Mouse (Mus musculus) embryonic facial prominence, embryonic 11.5 days (tissue): ENCODE measurements at regions not wholly inside any gene's neighbourhood (a gene's known extent, or its start where the extent isn't known, plus 50 kb on each side); places are given as distances from the start of the nearest gene placed in this dataset.
"Not testable (repeated sequence)": the region's sequence is repeated elsewhere in the genome, so short reads cannot be mapped to it uniquely, and the experiment has no call there.

Experiments
- ATAC-seq: fragments of 200-750 bp; cut with Nextera tagmentation; replicated peaks from 2 replicates; pipeline ENCODE4 v1.8.0; 2017; ENCODE audit warnings: low read depth; ENCODE audit not compliant: insufficient number of reproducible peaks, low FRiP score, low TSS enrichment
- DNase-seq: peaks from one replicate; pipeline ENCODE4 v3.0.0-alpha.2; 2015; ENCODE audit warnings: low spot score
- H3K27ac ChIP-seq: fragments of 300-500 bp; sonication (generic); replicated peaks from 2 replicates; pipeline ENCODE4 v1.5.1; 2014; ENCODE audit warnings: mild to moderate bottlenecking, low read depth, low read length, control low read depth
- H3K27me3 ChIP-seq: fragments of 300-500 bp; sonication (generic); 2 replicates; pipeline ENCODE4 v1.6.1; 2014; ENCODE audit warnings: mild to moderate bottlenecking, low read length, moderate library complexity, mixed read lengths; ENCODE audit not compliant: control insufficient read depth, insufficient read depth
- H3K36me3 ChIP-seq: fragments of 300-500 bp; sonication (generic); replicated peaks from 2 replicates; pipeline ENCODE4 v1.6.1; 2014; ENCODE audit warnings: low read depth, mild to moderate bottlenecking, low read length, moderate library complexity, mixed read lengths; ENCODE audit not compliant: control insufficient read depth, insufficient read depth
- H3K4me1 ChIP-seq: fragments of 300-500 bp; sonication (generic); 2 replicates; pipeline ENCODE4 v1.6.1; 2014; ENCODE audit warnings: low read length, mixed read lengths; ENCODE audit not compliant: control insufficient read depth, insufficient read depth
- H3K4me2 ChIP-seq: fragments of 300-500 bp; sonication (generic); 2 replicates; pipeline ENCODE4 v1.6.1; 2014; ENCODE audit warnings: low read depth, mild to moderate bottlenecking, control low read depth, low read length, moderate library complexity
- H3K4me3 ChIP-seq: fragments of 300-500 bp; sonication (generic); 2 replicates; pipeline ENCODE4 v1.5.1; 2014; ENCODE audit warnings: low read depth, low read length, control low read depth
- H3K9ac ChIP-seq: fragments of 300-500 bp; sonication (generic); replicated peaks from 2 replicates; pipeline ENCODE4 v1.6.1; 2014; ENCODE audit warnings: mild to moderate bottlenecking, control low read depth, low read length
- H3K9me3 ChIP-seq: fragments of 300-500 bp; sonication (generic); replicated peaks from 2 replicates; pipeline ENCODE4 v1.6.1; 2016; ENCODE audit warnings: mild to moderate bottlenecking, low read length, inconsistent platforms, mixed read lengths; ENCODE audit not compliant: control insufficient read depth
- WGBS: fragments of 180-500 bp; shearing (Covaris S2); extraction: QIAGEN DNeasy Blood & Tissue Kit; methylation state at CpG from one replicate; pipeline ENCODE4 v1.1.7; 2014; 5-methylcytosine and 5-hydroxymethylcytosine counted together

DNA sequence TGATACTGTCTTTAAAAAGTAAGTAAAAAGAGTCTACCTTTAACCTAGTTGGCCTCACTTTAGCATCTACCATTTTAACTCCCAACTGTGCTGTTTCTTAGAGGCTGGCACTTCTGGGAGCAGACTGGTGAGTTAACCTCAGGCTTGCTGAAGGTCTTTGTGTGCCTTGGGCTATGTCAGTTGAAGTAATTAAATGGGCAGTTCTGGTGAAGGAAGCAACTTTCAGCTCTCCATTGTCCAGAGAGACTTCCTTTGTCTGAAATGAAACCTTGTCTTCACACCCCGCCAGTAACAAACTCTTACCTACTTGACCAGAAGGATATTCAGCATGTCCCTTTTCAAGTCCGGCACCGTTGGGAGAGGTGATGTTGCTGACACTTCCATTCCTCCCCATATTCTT, 55.5 kb downstream of the Zfp281 start:
- Histone ChIP-seq H3K4me2 (no peak overlapping the region), H3K9me3 (no peaks in the 10 kb centered on the region), H3K9ac (no peak overlapping the region), H3K27me3 (no peaks in the 10 kb centered on the region), H3K27ac (no peak overlapping the region), H3K4me3 (no peak overlapping the region), H3K4me1 (no peaks in the 10 kb centered on the region), H3K36me3 (no peaks in the 10 kb centered on the region)
- 77% methylated on average over 3 of the region's 3 CpGs for whole genome bisulfite sequencing
- ATAC-seq (no peak), DNase-seq (no peak)

DNA sequence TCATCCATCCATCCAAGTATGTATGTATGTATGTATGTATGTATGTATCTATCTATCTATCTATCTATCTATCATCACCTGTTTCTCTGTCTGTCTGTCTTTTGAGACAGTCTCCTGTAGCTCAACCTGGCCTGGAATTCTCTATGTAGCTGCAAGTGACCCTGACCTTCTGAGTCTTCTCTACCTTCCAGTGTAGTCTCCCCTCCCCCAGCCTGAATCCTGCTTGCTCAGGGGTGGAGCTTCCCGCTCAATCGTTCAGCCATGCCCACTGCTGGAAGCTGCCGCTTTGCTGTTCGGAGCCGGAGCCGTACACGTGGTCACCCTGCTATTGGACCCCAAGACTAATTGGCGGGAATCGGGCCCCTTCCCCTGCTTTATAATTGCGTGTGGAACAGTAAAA, 57.6 kb downstream of the Zfp281 start:
- H3K36me3 ChIP-seq, H3K4me3 ChIP-seq, DNase-seq, H3K27ac ChIP-seq, H3K9me3 ChIP-seq, H3K4me2 ChIP-seq, ATAC-seq, H3K9ac ChIP-seq, H3K27me3 ChIP-seq, H3K4me1 ChIP-seq: not testable (repeated sequence)
- WGBS: 59% methylated on average over 10 of the region's 10 CpGs

- Histone ChIP-seq H3K4me1 (no peaks in the 10 kb centered on the region), H3K27me3 (no peaks in the 10 kb centered on the region), H3K4me3 (no peak overlapping the region), H3K36me3 (no peaks in the 10 kb centered on the region), H3K4me2 (no peak overlapping the region), H3K9ac (no peak overlapping the region), H3K27ac (no peak overlapping the region), H3K9me3 (no peaks in the 10 kb centered on the region)
- 76% methylated on average over 3 of the region's 3 CpGs for WGBS
- ATAC-seq (no peak), DNase-seq (no peak)
Measured at GRCm38 (mm10) chr1:136683061-136683531, 58.4 kb downstream of the Zfp281 start.

GRCm38 (mm10) chr1:136683561-136684131, 58.9 kb downstream of the Zfp281 start:
- Histone ChIP-seq H3K9me3 (no peaks in the 10 kb centered on the region), H3K27me3 (no peaks in the 10 kb centered on the region), H3K27ac (no peak overlapping the region), H3K4me3 (no peak overlapping the region), H3K4me1 (no peaks in the 10 kb centered on the region), H3K36me3 (no peaks in the 10 kb centered on the region), H3K4me2 (no peak overlapping the region), H3K9ac (no peak overlapping the region)
- 66% methylated on average over 10 of the region's 10 CpGs for WGBS
- no peak for ATAC-seq
- DNase-seq: no peak

- Histone ChIP-seq H3K9ac (no peak overlapping the region), H3K9me3 (no peaks in the 10 kb centered on the region), H3K36me3 (no peaks in the 10 kb centered on the region), H3K4me3 (no peak overlapping the region), H3K27me3 (no peaks in the 10 kb centered on the region), H3K4me1 (no peaks in the 10 kb centered on the region), H3K4me2 (no peak overlapping the region), H3K27ac (no peak overlapping the region)
- no peak for ATAC-seq
- 72% methylated on average over 5 of the region's 5 CpGs for WGBS
- no peak for DNase-seq
Measured at GRCm38 (mm10) chr1:136684481-136684880, 59.8 kb downstream of the Zfp281 start.

DNA sequence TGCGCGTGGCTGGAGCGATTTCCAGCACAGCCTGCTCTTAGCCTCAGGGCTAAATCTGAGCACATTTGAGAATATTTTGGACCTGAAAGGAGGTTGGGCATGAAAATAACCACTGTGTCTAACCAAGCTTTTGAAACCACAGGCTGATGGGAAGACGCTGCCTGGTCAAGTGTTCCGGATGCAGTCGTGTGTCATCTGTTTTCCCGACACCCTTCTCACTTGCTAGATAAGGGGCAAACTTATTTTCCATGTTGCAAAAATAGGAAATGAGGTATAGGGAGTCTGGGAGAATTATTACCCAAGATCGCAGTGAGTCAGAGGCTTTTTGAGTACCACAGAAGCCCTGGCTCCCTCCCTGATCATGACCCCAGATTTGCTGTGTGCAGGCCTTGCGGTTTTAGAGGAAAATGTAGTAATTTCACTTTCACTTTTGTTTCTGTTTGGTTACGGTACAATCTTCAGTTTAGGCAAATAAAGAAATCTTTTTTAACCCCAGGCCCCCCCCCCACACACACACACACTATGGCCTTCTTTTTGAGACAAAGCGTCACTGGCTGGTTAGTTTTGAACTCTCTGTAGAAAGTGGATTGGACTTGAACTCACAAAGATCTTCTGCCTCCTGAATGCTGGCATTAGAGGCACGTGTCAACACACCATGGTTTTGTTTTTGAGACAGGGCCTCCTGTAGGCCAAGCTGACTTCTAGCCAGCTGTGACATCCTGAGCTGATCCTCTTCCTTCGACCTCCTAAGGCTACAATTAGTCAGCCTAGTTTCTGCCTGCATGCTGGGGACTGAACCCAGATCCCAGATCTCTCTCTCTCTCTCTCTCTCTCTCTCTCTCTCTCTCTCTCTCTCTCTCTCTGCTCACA, 60.7 kb downstream of the Zfp281 start:
- WGBS: 71% methylated on average over 13 of the region's 13 CpGs
- no peaks in the 10 kb centered on the region for H3K36me3 ChIP-seq
- no peaks in the 10 kb centered on the region for H3K9me3 ChIP-seq
- no peak for ATAC-seq
- H3K4me1 ChIP-seq: no peaks in the 10 kb centered on the region
- no peak overlapping the region for H3K4me3 ChIP-seq
- no peak overlapping the region for H3K27ac ChIP-seq
- no peak overlapping the region for H3K4me2 ChIP-seq
- H3K27me3 ChIP-seq: no peaks in the 10 kb centered on the region
- no peak for DNase-seq
- no peak overlapping the region for H3K9ac ChIP-seq

- H3K9me3 ChIP-seq: no peaks in the 10 kb centered on the region
- no peak overlapping the region for H3K9ac ChIP-seq
- H3K4me2 ChIP-seq: no peak overlapping the region
- H3K4me3 ChIP-seq: no peak overlapping the region
- H3K36me3 ChIP-seq: no peaks in the 10 kb centered on the region
- no peaks in the 10 kb centered on the region for H3K4me1 ChIP-seq
- ATAC-seq: no peak
- H3K27me3 ChIP-seq: no peaks in the 10 kb centered on the region
- H3K27ac ChIP-seq: no peak overlapping the region
- DNase-seq: no peak
Measured at GRCm38 (mm10) chr1:136686467-136686866, 61.8 kb downstream of the Zfp281 start.

DNA sequence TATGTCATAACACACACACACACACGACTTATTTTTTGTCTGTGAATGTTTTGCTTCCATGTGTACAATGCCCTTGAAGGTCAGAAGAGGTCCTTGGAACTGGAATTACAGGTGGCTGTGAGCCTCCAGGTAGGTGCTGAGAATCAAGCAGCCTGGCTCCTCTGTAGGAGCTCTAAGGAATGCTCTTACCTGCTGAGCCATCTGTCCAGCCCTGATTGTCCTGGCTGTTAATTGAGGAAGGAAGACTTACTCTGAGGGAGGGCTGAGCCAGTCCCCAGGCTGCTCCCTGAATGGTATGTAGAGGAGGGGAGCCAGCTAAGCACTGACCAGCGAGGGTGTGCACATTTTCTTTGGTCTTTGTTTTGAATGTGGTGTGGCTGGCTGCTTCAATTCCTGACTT, 65.4 kb downstream of the Zfp281 start:
- WGBS: 30% methylated on average over 2 of the region's 2 CpGs
- Histone ChIP-seq H3K27me3 (no peaks in the 10 kb centered on the region), H3K9me3 (no peaks in the 10 kb centered on the region), H3K36me3 (no peaks in the 10 kb centered on the region), H3K4me3 (no peak overlapping the region), H3K9ac (no peak overlapping the region), H3K4me2 (no peak overlapping the region), H3K4me1 (no peaks in the 10 kb centered on the region), H3K27ac (no peak overlapping the region)
- no peak for ATAC-seq
- DNase-seq: no peak
